Mouse (Mus musculus) erythroid progenitor cell, adult 5-6 weeks (primary cell): ENCODE measurements around the gene Ifnb1. TPM values are rescaled to one million over a fixed set of nuclear protein-coding genes. Genes with fewer than 3 reads are reported as not detected.
"Not testable (repeated sequence)": the region's sequence is repeated elsewhere in the genome, so short reads cannot be mapped to it uniquely, and the experiment has no call there.

ENCODE experiments used
- ATAC-seq: replicated peaks from 2 replicates; pipeline ENCODE4 v1.8.0; 2016; ENCODE audit warnings: moderate number of reproducible peaks, mild to moderate bottlenecking, moderate TSS enrichment, inconsistent platforms; ENCODE audit not compliant: poor library complexity, low FRiP score, severe bottlenecking
- total RNA-seq, 2 experiments: library from RNA; stranded (forward) in 1 of 2; stranded (reverse) in 1 of 2; fragments of 150-400 nt in 1 of 2; fragments of 186-747, 209-891 nt in 1 of 2; gene quantifications; 2 replicates each; pipeline versions ENCODE4 v1.2.3 to v1.2.4; 2015 to 2017; ENCODE audit warnings: low replicate concordance in 2 of 2

The Ifnb1 gene
- total RNA-seq (2015; ENCODE audit: low replicate concordance) (not detected in 2 replicates), total RNA-seq (2017; ENCODE audit: low replicate concordance) (not detected in 2 replicates)

GRCm38 (mm10) chr4:88522674-88523073 is at the start of gene Ifnb1:
Gene Ifnb1, minus strand, starts transcription at chr4:88522774.
- no peak for ATAC-seq

GRCm38 (mm10) chr4:88571698-88572097 is 49.1 kb upstream of the Ifnb1 start, which contains the start of gene Ifna14:
Gene Ifna14, minus strand, starts transcription at chr4:88571798.
- no peak for ATAC-seq

GRCm38 (mm10) chr4:88561791-88562190 is 39.2 kb upstream of the Ifnb1 start:
- ATAC-seq, result no peak

- ATAC-seq, result not testable (repeated sequence)
Observed at GRCm38 (mm10) chr4:88558145-88558544, 35.6 kb upstream of the Ifnb1 start, which contains the start of gene Ifna15. Gene Ifna15, minus strand, starts transcription at chr4:88558245.

- ATAC-seq, result peak; percentile 97
Observed at GRCm38 (mm10) chr4:88550161-88550945, 27.8 kb upstream of the Ifnb1 start.

- ATAC-seq, result no peak
Observed at GRCm38 (mm10) chr4:88547986-88548385, 25.4 kb upstream of the Ifnb1 start.

- peak; percentile 88 for ATAC-seq
Observed at GRCm38 (mm10) chr4:88543649-88544234, 21.2 kb upstream of the Ifnb1 start.

GRCm38 (mm10) chr4:88537328-88537727 is 14.8 kb upstream of the Ifnb1 start:
- no peak for ATAC-seq

GRCm38 (mm10) chr4:88536640-88537039 is 14.1 kb upstream of the Ifnb1 start:
- ATAC-seq, result no peak

- peak; percentile 95 for ATAC-seq
Observed at GRCm38 (mm10) chr4:88535742-88536141, 13.2 kb upstream of the Ifnb1 start.

GRCm38 (mm10) chr4:88534903-88535302 is 12.3 kb upstream of the Ifnb1 start:
- ATAC-seq, result no peak

- no peak for ATAC-seq
Observed at GRCm38 (mm10) chr4:88533499-88533898, 10.9 kb upstream of the Ifnb1 start.

GRCm38 (mm10) chr4:88530892-88531291 is 8.3 kb upstream of the Ifnb1 start:
- ATAC-seq, result no peak

GRCm38 (mm10) chr4:88530271-88530670 is 7.7 kb upstream of the Ifnb1 start:
- no peak for ATAC-seq

GRCm38 (mm10) chr4:88526379-88527049 is 3.9 kb upstream of the Ifnb1 start:
- peak; percentile 92 for ATAC-seq

GRCm38 (mm10) chr4:88525393-88525792 is 2.8 kb upstream of the Ifnb1 start:
- no peak for ATAC-seq

GRCm38 (mm10) chr4:88523241-88523640 is 667 bp upstream of the Ifnb1 start:
- ATAC-seq, result no peak

GRCm38 (mm10) chr4:88517957-88518356 is 4.6 kb downstream of the Ifnb1 start:
- no peak for ATAC-seq

- no peak for ATAC-seq
Observed at GRCm38 (mm10) chr4:88515711-88516211, 6.8 kb downstream of the Ifnb1 start.

- ATAC-seq, result no peak
Observed at GRCm38 (mm10) chr4:88515250-88515649, 7.3 kb downstream of the Ifnb1 start.
